Mouse (Mus musculus) midbrain, embryonic 15.5 days (tissue): ENCODE measurements around the gene Gm20538. TPM values are rescaled to one million over a fixed set of nuclear protein-coding genes. Genes with fewer than 3 reads are reported as not detected.

ENCODE experiments used
- ATAC-seq: fragments of 200-750 bp; cut with Nextera tagmentation; replicated peaks from 2 replicates; pipeline ENCODE4 v1.8.0; 2017; ENCODE audit warnings: moderate TSS enrichment
- H3K27ac ChIP-seq: fragments of 300-500 bp; sonication (generic); 2 replicates; pipeline ENCODE4 v1.5.1; 2015; ENCODE audit warnings: mild to moderate bottlenecking, inconsistent platforms
- H3K27me3 ChIP-seq: fragments of 300-500 bp; sonication (generic); replicated peaks from 2 replicates; pipeline ENCODE4 v1.6.1; 2015; ENCODE audit warnings: inconsistent platforms
- H3K36me3 ChIP-seq: fragments of 300-500 bp; sonication (generic); replicated peaks from 2 replicates; pipeline ENCODE4 v1.6.1; 2015; ENCODE audit warnings: inconsistent platforms
- H3K4me1 ChIP-seq: fragments of 300-500 bp; sonication (generic); 2 replicates; pipeline ENCODE4 v1.6.1; 2015; ENCODE audit warnings: inconsistent platforms
- H3K4me2 ChIP-seq: fragments of 300-500 bp; sonication (generic); 2 replicates; pipeline ENCODE4 v1.6.1; 2015; ENCODE audit warnings: inconsistent platforms, mild to moderate bottlenecking, moderate library complexity
- H3K4me3 ChIP-seq: fragments of 300-500 bp; sonication (generic); 2 replicates; pipeline ENCODE4 v1.5.1; 2015; ENCODE audit warnings: mild to moderate bottlenecking, inconsistent platforms
- H3K9ac ChIP-seq: fragments of 300-500 bp; sonication (generic); 2 replicates; pipeline ENCODE4 v1.6.1; 2015; ENCODE audit warnings: mild to moderate bottlenecking, inconsistent platforms
- H3K9me3 ChIP-seq: fragments of 300-500 bp; sonication (generic); 2 replicates; pipeline ENCODE4 v1.6.1; 2016; ENCODE audit warnings: inconsistent platforms
- WGBS: fragments of 180-500 bp; shearing (Covaris S2); methylation state at CpG from one replicate; pipeline ENCODE4 v1.1.7; 2015; ENCODE audit warnings: mixed read lengths; 5-methylcytosine and 5-hydroxymethylcytosine counted together
- polyA plus RNA-seq: library from polyadenylated mRNA; unstranded; fragments of >200 nt; fragmentation: Nextera tagmentation; extraction: Ambion mirVana; gene quantifications from 2 replicates; pipeline ENCODE4 v1.2.1, GENCODE M21; 2015

Gene Gm20538
- not detected in 2 replicates for polyA plus RNA-seq

DNA sequence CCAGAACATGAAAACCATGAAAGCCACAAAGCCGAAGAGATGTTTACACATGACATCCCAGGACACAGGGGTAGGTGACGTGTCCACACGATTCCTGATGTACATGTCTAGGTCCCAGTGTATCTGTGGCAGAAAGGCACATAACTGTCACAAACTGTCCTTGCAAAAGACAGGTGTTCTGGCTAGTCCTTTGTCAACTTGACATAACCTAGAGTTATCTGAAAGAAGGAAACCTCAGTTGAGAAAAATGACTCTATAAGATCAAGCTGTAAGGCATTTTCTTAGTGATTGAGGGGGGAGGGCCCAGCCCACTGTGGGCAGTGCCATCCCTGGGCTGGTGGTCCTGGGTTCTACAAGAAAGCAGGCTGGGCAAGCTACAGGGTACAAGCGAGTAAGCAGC lies at the start of gene Gm20538:
Gene Gm20538 (minus strand): TSS at position 101 of the 400 bp plus-strand sequence.
- H3K9ac ChIP-seq = no peak within 1 kb of the TSS
- H3K36me3 ChIP-seq = peaks cover 43% of the 10 kb centered on the region
- H3K4me2 ChIP-seq = peak within 1 kb of the TSS; percentile 93; the same call in 1 of the 2 replicates
- no peak within 1 kb of the TSS for H3K27ac ChIP-seq
- H3K4me3 ChIP-seq = no peak within 1 kb of the TSS
- H3K27me3 ChIP-seq = no peaks in the 10 kb centered on the region
- H3K4me1 ChIP-seq = peaks cover 19% of the 10 kb centered on the region
- ATAC-seq = no peak
- no peaks in the 10 kb centered on the region for H3K9me3 ChIP-seq
- 99% methylated on average over 4 of the region's 4 CpGs for WGBS

DNA sequence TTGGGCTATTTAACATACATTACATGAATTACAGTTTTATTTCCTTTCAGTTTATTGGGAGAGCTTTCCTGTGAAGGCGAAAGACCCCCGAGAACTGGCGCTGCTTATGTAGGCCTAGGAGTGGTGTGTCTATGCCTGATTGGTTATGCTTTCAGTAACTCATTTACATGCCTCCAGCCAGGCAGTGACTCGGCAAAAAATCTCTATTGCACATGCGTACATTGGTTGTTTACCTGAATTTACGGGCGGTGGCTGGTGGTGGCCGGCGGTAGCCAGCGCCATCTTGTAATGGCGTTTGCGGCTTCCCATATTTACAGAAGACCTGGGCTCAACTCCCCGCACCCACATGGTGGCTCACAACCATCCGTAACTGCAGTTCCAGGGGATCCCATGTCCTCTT lies 41.5 kb upstream of the Gm20538 start:
- Histone ChIP-seq H3K9me3 (no peaks in the 10 kb centered on the region), H3K4me3 (no peak overlapping the region), H3K36me3 (no peaks in the 10 kb centered on the region), H3K27ac (no peak overlapping the region), H3K9ac (no peak overlapping the region), H3K4me1 (no peaks in the 10 kb centered on the region), H3K27me3 (no peaks in the 10 kb centered on the region; the same call in 1 of the 2 replicates), H3K4me2 (no peak overlapping the region)
- ATAC-seq = no peak
- 96% methylated on average over 14 of the region's 14 CpGs for whole genome bisulfite sequencing

DNA sequence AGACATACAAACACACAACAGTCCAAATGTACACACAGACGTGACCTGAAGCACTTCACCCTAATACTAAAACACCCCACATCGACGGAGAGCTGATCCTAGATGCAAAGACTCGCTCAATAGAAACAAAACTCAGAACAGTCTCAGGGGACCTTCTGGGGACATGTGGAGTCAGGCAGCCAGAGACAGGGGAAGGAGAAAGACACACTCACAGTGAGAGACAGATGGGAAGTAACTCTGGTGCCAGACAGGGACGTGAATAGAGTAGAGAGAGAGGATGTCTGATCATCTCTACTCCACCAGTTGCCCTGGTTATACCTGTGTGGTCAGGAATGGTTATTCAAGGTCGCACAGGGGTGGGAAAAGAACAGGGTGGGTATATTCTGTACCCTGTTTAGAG lies 39.0 kb upstream of the Gm20538 start:
- H3K36me3 ChIP-seq = no peaks in the 10 kb centered on the region
- no peak overlapping the region for H3K27ac ChIP-seq
- 66% methylated on average over 6 of the region's 6 CpGs for WGBS
- no peak overlapping the region for H3K4me2 ChIP-seq
- H3K4me3 ChIP-seq = no peak overlapping the region
- ATAC-seq = no peak
- H3K27me3 ChIP-seq = no peaks in the 10 kb centered on the region; the same call in 1 of the 2 replicates
- no peak overlapping the region for H3K9ac ChIP-seq
- no peaks in the 10 kb centered on the region for H3K4me1 ChIP-seq
- no peaks in the 10 kb centered on the region for H3K9me3 ChIP-seq

DNA sequence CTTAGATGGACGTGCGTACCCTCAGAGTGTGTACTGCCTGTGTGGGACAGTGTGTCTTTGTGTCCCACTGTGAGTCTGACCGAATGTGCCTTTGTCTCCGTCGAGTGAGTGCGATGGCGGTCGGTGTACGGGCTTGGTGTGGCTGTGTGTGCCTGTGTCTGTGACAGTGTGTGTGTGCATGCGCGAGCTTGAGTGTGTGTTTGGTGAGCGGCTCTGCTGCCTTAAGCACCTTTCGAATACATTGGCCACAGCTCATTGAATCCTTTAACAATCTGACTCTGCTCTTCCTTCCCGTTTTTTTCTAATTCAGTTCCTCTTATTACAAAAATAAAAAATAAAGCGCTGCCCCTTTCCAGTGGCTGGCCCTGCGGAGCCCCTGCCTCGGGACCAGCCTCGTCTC lies 38.4 kb upstream of the Gm20538 start:
- H3K4me2 ChIP-seq = no peak overlapping the region
- no peak for ATAC-seq
- WGBS = 77% methylated on average over 18 of the region's 18 CpGs
- no peaks in the 10 kb centered on the region for H3K36me3 ChIP-seq
- H3K9me3 ChIP-seq = no peaks in the 10 kb centered on the region
- H3K4me1 ChIP-seq = no peaks in the 10 kb centered on the region
- no peak overlapping the region for H3K4me3 ChIP-seq
- H3K27ac ChIP-seq = no peak overlapping the region
- H3K9ac ChIP-seq = no peak overlapping the region
- H3K27me3 ChIP-seq = peaks cover 2% of the 10 kb centered on the region

DNA sequence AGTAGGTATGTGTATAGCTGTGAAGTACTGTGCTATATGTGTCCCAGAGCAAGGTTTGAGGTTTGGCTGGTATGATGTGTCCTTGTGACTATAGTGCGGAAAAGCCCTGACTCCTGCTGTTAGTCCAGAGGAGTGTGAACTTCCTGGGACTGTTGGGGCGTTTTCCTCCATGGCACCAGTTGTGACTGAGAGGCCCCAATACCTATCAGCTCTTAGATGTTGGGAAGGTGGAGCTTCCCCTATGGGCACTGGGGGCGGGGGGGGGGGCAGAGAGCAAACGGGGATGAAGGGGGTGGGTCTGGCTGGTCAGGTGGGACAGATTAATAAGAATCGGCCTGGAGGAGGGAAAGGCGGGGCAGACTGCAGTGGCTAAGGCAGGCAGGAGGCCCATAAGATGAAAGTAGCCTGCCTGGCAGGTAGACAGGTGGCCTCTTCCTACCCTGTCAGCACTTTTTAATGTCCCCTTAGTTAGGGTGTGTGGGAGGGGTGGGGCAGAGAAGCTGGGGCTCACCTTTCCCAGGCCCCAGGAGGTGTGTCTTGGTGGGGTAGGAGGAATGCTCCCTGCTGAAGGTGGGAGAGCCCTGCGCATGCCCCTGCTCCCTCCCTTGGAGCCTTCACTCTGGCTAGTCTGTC lies 37.1 kb upstream of the Gm20538 start:
- no peak overlapping the region for H3K4me2 ChIP-seq
- WGBS = 46% methylated on average over 7 of the region's 7 CpGs

DNA sequence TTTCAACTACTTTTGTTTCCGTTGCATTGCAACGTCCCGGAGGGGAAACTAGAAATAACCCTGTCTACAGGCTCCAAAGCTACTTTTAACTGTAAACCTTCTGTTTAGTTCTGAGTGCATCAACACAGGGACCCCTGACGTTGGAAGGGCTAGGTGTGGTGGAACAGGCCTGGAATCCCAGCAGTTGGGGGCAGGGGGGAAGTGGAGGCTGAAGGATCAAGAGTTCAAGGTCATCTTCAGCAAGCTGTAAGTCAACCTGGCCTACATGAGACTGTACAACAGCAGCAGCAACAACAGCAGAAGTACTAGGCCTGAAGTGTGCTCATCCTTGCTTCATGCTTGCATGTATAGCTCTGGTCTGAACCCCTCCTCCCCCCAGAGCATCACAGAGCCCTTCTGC lies 35.4 kb upstream of the Gm20538 start:
- H3K4me1 ChIP-seq = no peaks in the 10 kb centered on the region
- no peak for ATAC-seq
- WGBS = 42% methylated on average over 4 of the region's 4 CpGs
- no peak overlapping the region for H3K27ac ChIP-seq
- H3K9me3 ChIP-seq = no peaks in the 10 kb centered on the region
- no peak overlapping the region for H3K4me2 ChIP-seq
- H3K9ac ChIP-seq = no peak overlapping the region
- peaks cover 10% of the 10 kb centered on the region for H3K27me3 ChIP-seq
- no peak overlapping the region for H3K4me3 ChIP-seq
- H3K36me3 ChIP-seq = no peaks in the 10 kb centered on the region

More for the DNA sequence above, 37.1 kb upstream of the Gm20538 start:
- Histone ChIP-seq H3K4me3 (no peak overlapping the region), H3K9ac (no peak overlapping the region), H3K4me1 (no peaks in the 10 kb centered on the region), H3K27me3 (peaks cover 6% of the 10 kb centered on the region), H3K27ac (no peak overlapping the region), H3K36me3 (no peaks in the 10 kb centered on the region), H3K9me3 (no peaks in the 10 kb centered on the region)
- ATAC-seq = no peak

DNA sequence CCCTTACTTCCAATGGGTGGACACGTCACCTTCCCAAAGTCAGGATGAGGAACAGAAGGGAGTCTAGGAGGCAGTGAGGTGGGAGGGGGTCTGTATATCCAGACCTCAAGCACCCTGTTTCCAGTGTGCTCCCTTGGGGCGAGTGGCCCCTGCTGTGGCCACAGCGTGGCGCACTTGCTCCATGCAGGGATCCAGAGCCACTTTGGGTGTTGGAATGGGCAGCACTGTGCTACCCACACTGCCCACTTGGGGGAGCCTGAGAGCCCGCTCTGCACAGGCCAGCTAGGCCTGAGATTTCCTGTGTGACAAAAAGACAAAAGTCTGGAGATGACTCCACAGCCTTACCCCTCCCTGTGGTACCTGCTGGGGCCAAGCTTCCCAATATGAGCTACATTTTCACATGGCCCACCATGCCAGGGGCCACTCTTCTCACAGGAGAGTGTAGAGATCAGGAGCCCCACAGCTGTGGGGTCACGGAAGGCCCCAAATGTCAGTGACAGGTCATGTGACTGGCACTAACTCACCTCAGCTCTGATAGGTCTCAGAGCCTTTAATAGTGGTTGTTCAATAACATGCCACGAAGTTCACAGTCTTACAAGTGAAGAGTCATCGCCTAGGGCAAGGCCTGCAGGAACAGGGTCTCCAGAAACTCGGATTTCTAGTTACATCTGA lies 30.1 kb upstream of the Gm20538 start:
- no peak overlapping the region for H3K9ac ChIP-seq
- peak; percentile 86 for ATAC-seq
- no peaks in the 10 kb centered on the region for H3K9me3 ChIP-seq
- no peak overlapping the region for H3K4me2 ChIP-seq
- H3K27me3 ChIP-seq = peaks cover 10% of the 10 kb centered on the region
- no peak overlapping the region for H3K4me3 ChIP-seq
- H3K27ac ChIP-seq = no peak overlapping the region
- H3K36me3 ChIP-seq = no peaks in the 10 kb centered on the region
- 35% methylated on average over 9 of the region's 9 CpGs for WGBS
- H3K4me1 ChIP-seq = no peaks in the 10 kb centered on the region

DNA sequence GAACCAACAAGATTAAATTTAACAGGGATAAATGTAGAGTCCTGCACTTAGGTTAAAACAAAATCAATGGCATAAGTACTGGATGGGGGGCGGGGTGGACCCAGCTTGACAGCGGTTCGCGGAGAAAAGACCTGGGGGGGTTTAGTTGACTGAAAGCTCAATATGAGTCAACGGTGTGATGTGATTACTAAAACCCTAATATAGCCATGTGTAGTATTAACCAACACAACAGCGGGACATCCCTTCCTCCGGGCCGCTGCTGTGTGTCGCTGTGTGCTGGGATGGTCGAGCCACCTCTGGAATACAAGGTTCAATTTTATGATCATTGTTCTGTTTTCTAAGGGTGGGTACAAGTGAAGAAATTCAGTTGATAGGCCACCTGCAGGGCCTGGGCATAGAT lies 29.5 kb upstream of the Gm20538 start:
- Histone ChIP-seq H3K27me3 (peaks cover 10% of the 10 kb centered on the region), H3K4me3 (no peak overlapping the region), H3K27ac (no peak overlapping the region), H3K4me1 (no peaks in the 10 kb centered on the region), H3K36me3 (no peaks in the 10 kb centered on the region), H3K9me3 (no peaks in the 10 kb centered on the region), H3K4me2 (no peak overlapping the region), H3K9ac (no peak overlapping the region)
- peak; percentile 27; the same call in 1 of the 2 replicates for ATAC-seq
- WGBS = 76% methylated on average over 10 of the region's 10 CpGs

DNA sequence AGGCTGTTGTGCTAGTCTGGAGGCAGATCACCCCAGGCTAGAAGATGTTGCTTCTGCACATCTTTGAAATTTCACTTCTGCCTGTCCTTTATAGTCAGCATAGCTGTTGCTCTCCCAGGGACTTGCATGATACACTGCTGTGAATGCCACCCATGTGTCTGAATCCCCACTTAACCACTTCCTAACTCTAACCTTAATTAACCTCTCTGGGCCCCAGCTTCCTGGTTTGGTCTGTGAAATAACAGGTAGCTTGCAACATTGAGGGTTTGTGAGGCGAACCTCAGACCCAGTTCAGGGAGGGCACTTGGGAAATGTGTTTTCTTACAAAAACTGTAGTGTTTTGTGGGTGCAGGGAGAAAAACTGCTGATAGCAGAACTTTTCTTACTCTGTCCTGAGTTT lies 25.4 kb upstream of the Gm20538 start:
- no peaks in the 10 kb centered on the region for H3K4me1 ChIP-seq
- no peak overlapping the region for H3K9ac ChIP-seq
- ATAC-seq = no peak
- no peaks in the 10 kb centered on the region for H3K27me3 ChIP-seq
- WGBS = 82% methylated on average over 1 of the region's 1 CpGs
- no peak overlapping the region for H3K4me3 ChIP-seq
- peaks cover 7% of the 10 kb centered on the region for H3K36me3 ChIP-seq
- H3K4me2 ChIP-seq = no peak overlapping the region
- no peak overlapping the region for H3K27ac ChIP-seq
- H3K9me3 ChIP-seq = no peaks in the 10 kb centered on the region

DNA sequence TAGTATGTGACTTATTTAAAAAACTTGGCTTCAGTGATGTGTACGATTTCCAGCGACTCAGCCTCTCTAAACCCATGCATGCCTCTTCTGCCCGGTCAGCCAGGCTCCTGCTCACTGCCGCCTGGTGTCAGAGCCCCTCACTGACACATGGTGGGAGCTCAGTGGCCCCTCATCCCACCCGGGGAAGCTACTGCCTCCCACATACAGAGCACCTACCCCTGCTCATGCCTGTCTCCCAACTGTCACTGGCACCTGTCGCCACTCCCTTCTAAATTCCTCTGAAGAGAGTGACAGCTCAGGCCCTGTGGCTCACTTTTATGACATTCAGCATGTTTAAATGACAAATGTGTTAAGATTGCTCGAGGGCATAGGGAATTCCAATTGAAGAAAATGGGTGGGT lies 23.6 kb upstream of the Gm20538 start:
- H3K9me3 ChIP-seq = no peaks in the 10 kb centered on the region
- H3K27ac ChIP-seq = no peak overlapping the region
- H3K4me2 ChIP-seq = no peak overlapping the region
- 79% methylated on average over 7 of the region's 7 CpGs for WGBS
- no peak overlapping the region for H3K4me3 ChIP-seq
- H3K27me3 ChIP-seq = no peaks in the 10 kb centered on the region
- H3K4me1 ChIP-seq = no peaks in the 10 kb centered on the region
- H3K9ac ChIP-seq = no peak overlapping the region
- ATAC-seq = no peak
- H3K36me3 ChIP-seq = peaks cover 25% of the 10 kb centered on the region

DNA sequence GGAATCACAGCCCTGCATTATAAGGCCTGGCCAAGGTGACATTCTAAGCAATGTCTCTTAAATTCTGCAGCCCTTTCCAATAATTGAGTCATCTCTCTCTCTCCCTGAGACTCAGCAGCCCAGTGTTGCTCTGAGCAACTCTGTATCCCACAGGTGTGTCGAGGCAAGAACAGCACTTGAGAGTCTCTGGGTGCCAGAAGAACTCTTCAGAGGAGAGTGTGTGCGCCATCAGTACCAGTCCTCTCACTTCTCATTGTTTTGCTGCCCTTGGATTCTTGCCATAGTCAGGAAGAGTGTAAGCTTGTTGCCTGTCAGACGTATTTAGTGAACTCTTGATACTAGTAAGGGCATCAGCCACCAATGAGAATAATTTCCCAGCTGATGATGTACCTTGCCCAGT lies 15.1 kb upstream of the Gm20538 start:
- peaks cover 61% of the 10 kb centered on the region for H3K36me3 ChIP-seq
- 95% methylated on average over 3 of the region's 3 CpGs for WGBS
- no peaks in the 10 kb centered on the region for H3K9me3 ChIP-seq
- no peaks in the 10 kb centered on the region for H3K27me3 ChIP-seq
- H3K4me2 ChIP-seq = no peak overlapping the region
- ATAC-seq = no peak
- H3K4me1 ChIP-seq = peaks cover 25% of the 10 kb centered on the region
- H3K4me3 ChIP-seq = no peak overlapping the region
- H3K27ac ChIP-seq = no peak overlapping the region
- H3K9ac ChIP-seq = no peak overlapping the region

DNA sequence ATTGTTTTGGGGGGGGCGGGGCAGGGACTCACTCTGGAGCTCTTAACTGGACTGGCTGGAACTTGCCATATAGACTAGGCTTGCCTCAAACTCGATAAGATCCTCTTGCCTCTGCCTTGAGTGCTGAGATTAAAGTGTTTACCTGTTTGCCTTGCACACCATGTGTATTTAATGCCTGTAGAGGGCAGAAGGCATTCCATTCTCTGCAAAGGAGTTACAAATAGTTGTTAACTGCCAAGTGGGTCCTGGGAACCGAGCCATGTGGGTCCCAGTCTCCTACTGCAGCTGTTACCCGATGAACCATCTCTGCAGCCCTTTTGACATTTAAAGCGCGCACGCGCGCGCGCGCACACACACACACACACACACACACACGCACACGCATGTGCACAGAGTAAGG lies 11.4 kb upstream of the Gm20538 start:
- 92% methylated on average over 14 of the region's 14 CpGs for WGBS
- H3K4me3 ChIP-seq = 0 out of 2 replicates have a peak overlapping the region, but pooled peaks have one; percentile 0

More for the DNA sequence above, 11.4 kb upstream of the Gm20538 start:
- no peak overlapping the region for H3K9ac ChIP-seq
- H3K4me1 ChIP-seq = peaks cover 25% of the 10 kb centered on the region
- peak overlapping the region; percentile 56 for H3K4me2 ChIP-seq
- no peak overlapping the region for H3K27ac ChIP-seq
- no peak for ATAC-seq
- H3K9me3 ChIP-seq = no peaks in the 10 kb centered on the region
- peaks cover 27% of the 10 kb centered on the region for H3K36me3 ChIP-seq
- H3K27me3 ChIP-seq = no peaks in the 10 kb centered on the region; the same call in 1 of the 2 replicates
